Mouse (Mus musculus): ENCODE measurements around the gene Srarp. TPM values are rescaled to one million over a fixed set of nuclear protein-coding genes. Genes with fewer than 3 reads are reported as not detected.

Srarp gene
- 0.25 and 1.2 TPM in 2 replicates for polyA plus RNA-seq (2012; rRNA removed)

GRCm38 (mm10) chr4:141435974-141436373 lies at the start of gene Srarp:
TSS of gene Srarp (minus strand) at chr4:141436105.

GRCm38 (mm10) chr4:141444451-141445327 lies 8.8 kb upstream of the Srarp start, which contains the start of gene Zbtb17:
TSS of gene Zbtb17 (plus strand) at chr4:141444654.

GRCm38 (mm10) chr4:141420192-141420829 lies 15.6 kb downstream of the Srarp start, which contains the start of gene Hspb7:
TSS of gene Hspb7 (plus strand) at chr4:141420779.

GRCm38 (mm10) chr4:141415924-141416323 lies 20.0 kb downstream of the Srarp start, which contains the start of gene Clcnkb:
TSS of gene Clcnkb (minus strand) at chr4:141416014.

GRCm38 (mm10) chr4:141398545-141398944 lies 37.4 kb downstream of the Srarp start, which contains the start of gene Clcnka:
TSS of gene Clcnka (minus strand) at chr4:141398724.

Other genes with a start within 250 kb of the Srarp start
- 0.45 and 0.58 TPM in 2 replicates for gene Rsg1, start 222.1 kb downstream of the Srarp start, polyA plus RNA-seq (2012; rRNA removed)
- gene Arhgef19, start 196.6 kb downstream of the Srarp start, polyA plus RNA-seq (2012; rRNA removed) = 16.2 and 17.3 TPM in 2 replicates
- gene Epha2, start 134.9 kb downstream of the Srarp start, polyA plus RNA-seq (2012; rRNA removed) = 17.6 and 18.6 TPM in 2 replicates
- gene Fam131c, start 67.9 kb downstream of the Srarp start, polyA plus RNA-seq (2012; rRNA removed) = 9.8 and 15.2 TPM in 2 replicates
- 0.11 TPM in 1 of 2 replicates, not detected in the other for gene Clcnka, start 37.4 kb downstream of the Srarp start, polyA plus RNA-seq (2012; rRNA removed)
- not detected in 2 replicates for gene Clcnkb, start 20.1 kb downstream of the Srarp start, polyA plus RNA-seq (2012; rRNA removed)
- 24.8 and 33.0 TPM in 2 replicates for gene Hspb7, start 15.3 kb downstream of the Srarp start, polyA plus RNA-seq (2012; rRNA removed)
- gene Zbtb17, start 8.5 kb upstream of the Srarp start, polyA plus RNA-seq (2012; rRNA removed) = 22.0 and 26.1 TPM in 2 replicates
- gene Spen, start 102.5 kb upstream of the Srarp start, polyA plus RNA-seq (2012; rRNA removed) = 18.2 and 19.4 TPM in 2 replicates
- gene Fblim1, start 170.0 kb upstream of the Srarp start, polyA plus RNA-seq (2012; rRNA removed) = 34.8 and 41.5 TPM in 2 replicates
- 4.4 and 5.6 TPM in 2 replicates for gene Tmem82, start 182.5 kb upstream of the Srarp start, polyA plus RNA-seq (2012; rRNA removed)
- 5.9 and 10.0 TPM in 2 replicates for gene Slc25a34, start 187.7 kb upstream of the Srarp start, polyA plus RNA-seq (2012; rRNA removed)
- gene Plekhm2, start 228.8 kb upstream of the Srarp start, polyA plus RNA-seq (2012; rRNA removed) = 12.8 and 13.4 TPM in 2 replicates
- 2.6 and 6.8 TPM in 2 replicates for gene Rsc1a1, start 249.5 kb upstream of the Srarp start, polyA plus RNA-seq (2012; rRNA removed)